Mouse (Mus musculus) embryonic facial prominence, embryonic 14.5 days (tissue): ENCODE results near the gene Oas1h. TPM values are rescaled to one million over a fixed set of nuclear protein-coding genes. Genes with fewer than 3 reads are reported as not detected.
"Not testable (repeated sequence)": the region's sequence is repeated elsewhere in the genome, so short reads cannot be mapped to it uniquely, and the experiment has no call there.

Source experiments
- ATAC-seq: fragments of 200-750 bp; cut with Nextera tagmentation; 2 replicates; pipeline ENCODE4 v1.8.0; 2017; ENCODE audit warnings: low read depth, moderate number of reproducible peaks, moderate TSS enrichment
- DNase-seq: peaks from one replicate; pipeline ENCODE4 v3.0.0-alpha.2; 2015; ENCODE audit warnings: low spot score
- H3K27ac ChIP-seq: fragments of 300-500 bp; sonication (generic); replicated peaks from 2 replicates; pipeline ENCODE4 v1.5.1; 2014; ENCODE audit warnings: low read depth, mild to moderate bottlenecking, low read length, moderate library complexity
- H3K27me3 ChIP-seq: fragments of 300-500 bp; sonication (generic); replicated peaks from 2 replicates; pipeline ENCODE4 v1.6.1; 2014; ENCODE audit warnings: low read length; ENCODE audit not compliant: control insufficient read depth, insufficient read depth
- H3K36me3 ChIP-seq: fragments of 300-500 bp; sonication (generic); 2 replicates; pipeline ENCODE4 v1.6.1; 2014; ENCODE audit warnings: low read length, mixed read lengths; ENCODE audit not compliant: control insufficient read depth, insufficient read depth
- H3K4me1 ChIP-seq: fragments of 300-500 bp; sonication (generic); 2 replicates; pipeline ENCODE4 v1.6.1; 2014; ENCODE audit warnings: antibody characterized with exemption, low read length; ENCODE audit not compliant: control insufficient read depth, insufficient read depth
- H3K4me2 ChIP-seq: fragments of 300-500 bp; sonication (generic); 2 replicates; pipeline ENCODE4 v1.6.1; 2014; ENCODE audit warnings: low read depth, mild to moderate bottlenecking, low read length, moderate library complexity, mixed read lengths
- H3K4me3 ChIP-seq: fragments of 300-500 bp; sonication (generic); 2 replicates; pipeline ENCODE4 v1.5.1; 2014; ENCODE audit warnings: low read depth, mild to moderate bottlenecking, low read length
- H3K9ac ChIP-seq: fragments of 300-500 bp; sonication (generic); 2 replicates; pipeline ENCODE4 v1.6.1; 2014; ENCODE audit warnings: low read depth, mild to moderate bottlenecking, low read length, moderate library complexity, mixed read lengths
- H3K9me3 ChIP-seq: fragments of 300-500 bp; sonication (generic); 2 replicates; pipeline ENCODE4 v1.6.1; 2016; ENCODE audit warnings: low read length; ENCODE audit not compliant: control insufficient read depth
- WGBS: fragments of 180-500 bp; shearing (Covaris S2); extraction: QIAGEN DNeasy Blood & Tissue Kit; methylation state at CpG from one replicate; pipeline ENCODE4 v1.1.7; 2014; 5-methylcytosine and 5-hydroxymethylcytosine counted together
- polyA plus RNA-seq: library from polyadenylated mRNA; unstranded; fragments of >200 nt; fragmentation: Nextera tagmentation; extraction: Ambion mirVana; gene quantifications from 2 replicates; pipeline ENCODE4 v1.2.1, GENCODE M21; 2014

Oas1h gene
- polyA plus RNA-seq, 1 experiment from 2014 or later, result not detected

DNA sequence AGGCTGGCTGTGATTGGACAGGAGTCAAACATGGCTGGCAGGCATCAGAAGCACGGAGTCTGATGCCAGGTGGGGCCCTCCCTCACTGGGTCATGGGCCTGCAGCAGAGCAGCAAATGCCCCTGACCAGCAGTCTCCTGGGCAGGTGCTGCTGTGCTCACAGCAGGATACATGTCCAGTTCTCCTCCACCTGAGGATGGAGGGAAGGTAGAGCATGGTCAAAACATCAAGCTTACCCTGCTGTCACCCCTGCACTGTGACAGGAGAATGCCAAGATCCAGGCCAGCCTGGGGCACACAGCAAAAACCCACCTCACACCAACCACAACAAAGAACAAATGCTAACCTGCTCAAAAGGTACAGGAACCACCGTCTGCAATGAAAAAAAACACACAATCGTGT is 15.6 kb downstream of the Oas1h start:
- not testable (repeated sequence) for H3K9me3 ChIP-seq, H3K4me1 ChIP-seq, H3K27ac ChIP-seq, DNase-seq, H3K27me3 ChIP-seq, H3K36me3 ChIP-seq, H3K4me3 ChIP-seq, H3K9ac ChIP-seq, H3K4me2 ChIP-seq, ATAC-seq
- 63% methylated on average over 2 of the region's 3 CpGs for WGBS

DNA sequence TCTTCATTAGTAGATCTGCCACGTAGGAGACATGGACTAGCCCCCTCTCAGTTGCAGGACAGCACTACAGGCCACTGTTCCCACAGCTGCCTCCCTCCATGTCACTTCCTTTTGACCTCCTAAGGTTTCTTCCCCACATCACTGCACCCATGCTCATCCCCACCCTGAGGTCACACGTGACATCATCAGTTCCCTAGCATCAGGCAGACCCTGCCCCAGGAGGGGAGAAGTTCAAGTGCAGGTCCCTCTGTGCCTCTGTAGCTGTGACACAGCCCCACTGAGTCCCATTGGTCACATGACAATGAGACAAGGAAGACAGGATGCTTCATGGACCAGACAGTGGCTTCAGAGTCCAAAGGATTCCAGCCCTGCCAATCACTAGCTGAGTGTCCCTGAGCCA is 16.2 kb downstream of the Oas1h start:
- not testable (repeated sequence) for H3K4me2 ChIP-seq, H3K4me1 ChIP-seq, H3K27ac ChIP-seq, H3K36me3 ChIP-seq, H3K27me3 ChIP-seq, H3K9me3 ChIP-seq, DNase-seq, H3K4me3 ChIP-seq, H3K9ac ChIP-seq, ATAC-seq
- WGBS, result 71% methylated on average over 2 of the region's 2 CpGs

DNA sequence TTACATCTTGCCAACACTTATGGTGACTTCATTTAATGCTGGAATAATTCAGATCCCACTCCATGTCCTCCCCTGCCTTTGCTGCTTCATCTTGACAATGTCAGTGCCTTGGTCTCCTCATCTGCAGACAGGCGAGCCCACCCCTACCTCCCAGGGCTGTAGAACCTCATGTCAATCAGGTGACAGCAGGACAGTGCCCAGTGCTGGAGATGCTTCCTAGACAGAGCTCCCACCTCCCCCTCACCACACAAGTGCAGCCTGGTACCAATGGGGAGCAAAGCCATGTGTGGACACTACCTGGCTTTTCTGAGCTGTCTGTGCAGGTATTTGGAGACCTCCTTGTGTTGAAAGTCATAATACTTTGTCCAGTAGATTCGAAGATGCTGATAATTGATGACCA is 17.6 kb downstream of the Oas1h start:
- not testable (repeated sequence) for ATAC-seq

DNA sequence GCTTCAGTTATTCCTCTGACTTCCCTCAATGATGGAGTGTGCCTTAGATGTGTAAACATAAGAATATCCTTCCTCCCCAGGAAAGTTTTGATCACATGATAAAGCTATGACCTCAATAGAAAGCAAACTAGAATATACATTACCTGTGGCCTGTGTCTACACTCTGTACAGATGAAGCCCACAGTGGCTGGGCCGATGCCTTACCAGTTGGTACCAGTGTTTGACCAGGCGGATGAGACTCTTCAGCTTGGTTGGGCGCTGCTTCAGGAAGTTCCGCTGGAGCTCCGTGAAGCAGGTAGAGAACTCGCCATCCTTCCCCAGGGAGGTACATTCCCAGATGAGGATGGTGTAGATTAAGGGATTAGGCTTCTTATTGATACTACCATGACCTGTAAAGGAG is 20.5 kb downstream of the Oas1h start:
- H3K9ac ChIP-seq, H3K4me1 ChIP-seq, ATAC-seq, DNase-seq, H3K4me2 ChIP-seq, H3K27me3 ChIP-seq, H3K9me3 ChIP-seq, H3K27ac ChIP-seq, H3K4me3 ChIP-seq, H3K36me3 ChIP-seq: not testable (repeated sequence)
- WGBS, result 91% methylated on average over 6 of the region's 6 CpGs

More for the DNA sequence above, 17.6 kb downstream of the Oas1h start:
- H3K36me3 ChIP-seq, H3K27me3 ChIP-seq, H3K4me1 ChIP-seq, H3K4me3 ChIP-seq, DNase-seq, H3K27ac ChIP-seq, H3K4me2 ChIP-seq, H3K9ac ChIP-seq, H3K9me3 ChIP-seq: not testable (repeated sequence)
- 57% methylated on average over 2 of the region's 2 CpGs for WGBS

DNA sequence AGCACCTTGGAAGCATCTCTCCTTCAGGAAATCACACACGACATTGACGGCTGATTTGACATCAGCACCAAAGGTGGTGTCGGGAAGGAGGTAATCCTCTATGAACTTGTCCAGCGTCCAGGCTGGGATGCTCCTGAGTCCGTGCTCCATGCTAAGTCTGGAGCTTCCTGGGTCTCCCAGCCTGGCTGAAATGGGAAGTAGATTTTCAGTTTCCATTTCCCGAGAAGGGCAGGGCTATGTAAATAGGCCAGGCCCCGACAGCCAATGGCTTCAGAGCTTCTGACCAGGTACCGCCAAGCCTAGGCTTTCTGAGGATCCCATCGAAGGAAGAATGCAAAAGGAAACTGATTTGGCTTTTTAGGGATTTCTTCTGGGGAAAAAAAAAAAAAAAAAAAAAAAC is 26.2 kb downstream of the Oas1h start, which contains the start of gene Oas1g:
Oas1g (minus strand) TSS at position 201 of the 400 bp plus-strand sequence.
- not testable (repeated sequence) for H3K4me3 ChIP-seq, DNase-seq, H3K4me2 ChIP-seq, H3K4me1 ChIP-seq, H3K9me3 ChIP-seq, H3K27ac ChIP-seq, ATAC-seq, H3K36me3 ChIP-seq, H3K9ac ChIP-seq, H3K27me3 ChIP-seq
- 19% methylated on average over 5 of the region's 9 CpGs for WGBS

DNA sequence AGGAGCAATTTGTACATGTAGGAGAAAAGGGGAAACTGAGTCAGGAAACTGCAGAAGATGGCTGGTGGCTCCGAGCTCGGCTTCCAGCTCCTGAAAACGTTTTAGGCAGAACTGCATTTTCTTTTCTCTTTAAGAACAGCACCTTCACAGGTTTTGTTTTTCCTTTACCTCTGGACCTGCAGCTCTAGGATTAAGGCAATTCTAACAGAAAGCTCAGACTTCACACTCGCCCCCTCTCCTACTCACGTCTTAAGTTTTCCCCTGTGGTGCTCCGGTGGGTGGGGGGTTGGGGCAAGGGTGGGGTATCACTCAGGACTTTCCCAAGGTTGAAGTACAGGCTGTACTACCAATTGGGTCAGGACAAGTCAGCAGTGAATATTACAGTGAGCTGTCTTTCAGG is 26.6 kb downstream of the Oas1h start:
- no peak overlapping the region for H3K4me3 ChIP-seq
- H3K4me2 ChIP-seq, result no peak overlapping the region
- DNase-seq (no peak), ATAC-seq (no peak)
- 44% methylated on average over 6 of the region's 6 CpGs for WGBS
- H3K4me1 ChIP-seq, result no peaks in the 10 kb centered on the region
- H3K9me3 ChIP-seq, result no peaks in the 10 kb centered on the region
- H3K9ac ChIP-seq, result no peak overlapping the region
- no peaks in the 10 kb centered on the region for H3K27me3 ChIP-seq
- H3K27ac ChIP-seq, result no peak overlapping the region
- no peaks in the 10 kb centered on the region for H3K36me3 ChIP-seq

DNA sequence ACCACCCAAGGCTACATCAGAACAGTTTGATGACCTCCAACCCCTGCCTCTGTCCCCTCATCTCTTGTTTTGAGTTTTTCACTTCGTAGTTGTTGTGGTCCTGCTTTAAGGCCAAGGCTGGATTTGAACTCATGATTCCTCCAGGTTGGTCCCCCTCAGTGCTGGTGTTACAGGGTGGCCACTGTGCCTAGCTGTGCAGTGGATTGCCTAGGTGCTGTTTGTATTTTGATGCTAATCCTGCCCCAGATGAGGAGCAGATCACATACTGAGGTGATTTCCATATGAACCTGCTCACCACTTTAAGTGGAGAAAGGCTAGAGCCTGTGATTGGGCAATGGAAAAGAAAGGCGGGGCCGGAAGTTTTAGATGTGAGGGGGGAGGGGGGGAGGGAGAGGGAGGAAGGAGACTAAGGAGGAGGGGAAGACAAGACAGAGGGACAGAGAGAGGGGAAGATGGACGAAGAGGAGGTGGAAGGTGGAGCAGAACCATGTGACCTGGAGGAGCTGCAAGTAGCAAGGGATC is 27.1 kb downstream of the Oas1h start:
- H3K27ac ChIP-seq, H3K27me3 ChIP-seq, DNase-seq, H3K9me3 ChIP-seq, H3K4me1 ChIP-seq, H3K4me2 ChIP-seq, ATAC-seq, H3K4me3 ChIP-seq, H3K9ac ChIP-seq, H3K36me3 ChIP-seq: not testable (repeated sequence)
- WGBS, result 35% methylated on average over 4 of the region's 4 CpGs

DNA sequence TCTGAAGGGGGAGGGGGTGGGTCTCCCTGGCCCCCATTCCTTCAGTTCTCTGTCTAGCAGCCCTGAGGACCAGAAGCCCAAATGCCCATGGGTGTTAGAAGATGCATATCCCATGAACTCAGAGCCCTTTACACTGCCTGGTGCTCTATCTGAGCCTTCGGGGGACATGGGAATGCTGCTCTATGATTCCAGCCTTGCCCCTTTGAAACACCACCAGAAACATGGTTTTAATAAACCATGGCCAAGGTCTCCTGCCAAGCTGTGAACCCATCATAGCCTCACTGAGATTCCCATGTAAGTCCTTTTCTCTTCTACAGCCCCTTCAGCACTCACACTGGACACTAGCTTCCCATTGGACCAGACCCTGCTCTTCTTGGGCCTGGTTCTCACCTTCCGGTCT is 28.8 kb downstream of the Oas1h start:
- DNase-seq, result no peak

DNA sequence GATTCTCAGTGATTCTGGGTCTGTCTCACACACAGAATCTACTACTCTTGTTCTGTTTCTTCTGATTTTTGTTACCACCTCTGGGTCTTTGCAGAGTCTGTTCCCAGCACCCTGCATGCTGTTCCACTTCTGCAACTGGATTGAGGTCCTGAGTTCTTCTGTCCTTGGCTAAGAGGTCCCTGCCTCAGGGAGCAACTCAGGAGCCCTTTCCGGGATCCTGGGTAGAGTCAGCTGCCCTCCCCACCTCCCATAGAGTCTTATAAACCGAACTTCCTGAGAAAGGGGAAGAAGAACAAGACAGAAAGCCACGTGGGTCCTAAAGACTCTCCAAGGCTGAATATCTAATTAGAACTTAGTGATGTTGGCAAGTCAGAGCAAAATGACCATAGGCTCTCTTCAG is 29.8 kb downstream of the Oas1h start:
- Histone ChIP-seq H3K4me2 (no peak overlapping the region), H3K4me1 (no peaks in the 10 kb centered on the region), H3K36me3 (no peaks in the 10 kb centered on the region), H3K27me3 (no peaks in the 10 kb centered on the region), H3K9me3 (no peaks in the 10 kb centered on the region), H3K9ac (no peak overlapping the region), H3K4me3 (no peak overlapping the region), H3K27ac (no peak overlapping the region)
- DNase-seq (no peak), ATAC-seq (no peak)
- 59% methylated on average over 3 of the region's 3 CpGs for WGBS

More for the DNA sequence above, 28.8 kb downstream of the Oas1h start:
- ATAC-seq, result no peak
- Histone ChIP-seq H3K9me3 (no peaks in the 10 kb centered on the region), H3K36me3 (no peaks in the 10 kb centered on the region), H3K4me3 (no peak overlapping the region), H3K27ac (no peak overlapping the region), H3K27me3 (no peaks in the 10 kb centered on the region), H3K4me2 (no peak overlapping the region), H3K9ac (no peak overlapping the region), H3K4me1 (no peaks in the 10 kb centered on the region)
- 73% methylated on average over 2 of the region's 2 CpGs for WGBS
